Mouse (Mus musculus) forebrain, postnatal 0 days (tissue): ENCODE measurements around the gene Ano6. TPM values are rescaled to one million over a fixed set of nuclear protein-coding genes. Genes with fewer than 3 reads are reported as not detected.

Experiments
- ATAC-seq: fragments of 200-750 bp; cut with Nextera tagmentation; 2 replicates; pipeline ENCODE4 v1.8.0; 2017; ENCODE audit warnings: mild to moderate bottlenecking, moderate library complexity
- DNase-seq: peaks from one replicate; pipeline ENCODE4 v3.0.0-alpha.2; 2015
- H3K27ac ChIP-seq: fragments of 300-500 bp; sonication (generic); 2 replicates; pipeline ENCODE4 v1.5.1; 2014; ENCODE audit warnings: low read depth, mild to moderate bottlenecking, antibody characterized with exemption, low read length, moderate library complexity, mixed read lengths
- H3K27me3 ChIP-seq: fragments of 300-500 bp; sonication (generic); 2 replicates; pipeline ENCODE4 v1.6.1; 2014; ENCODE audit warnings: mild to moderate bottlenecking, low read length, mixed read lengths; ENCODE audit not compliant: insufficient read depth
- H3K36me3 ChIP-seq: fragments of 300-500 bp; sonication (generic); 2 replicates; pipeline ENCODE4 v1.6.1; 2014; ENCODE audit warnings: mild to moderate bottlenecking, moderate library complexity; ENCODE audit not compliant: insufficient read depth
- H3K4me1 ChIP-seq: fragments of 300-500 bp; sonication (generic); 2 replicates; pipeline ENCODE4 v1.6.1; 2014; ENCODE audit warnings: antibody characterized with exemption; ENCODE audit not compliant: insufficient read depth
- H3K4me2 ChIP-seq: fragments of 300-500 bp; sonication (generic); 2 replicates; pipeline ENCODE4 v1.6.1; 2014; ENCODE audit warnings: low read depth, mild to moderate bottlenecking, moderate library complexity
- H3K4me3 ChIP-seq: fragments of 300-500 bp; sonication (generic); 2 replicates; pipeline ENCODE4 v1.5.1; 2014; ENCODE audit warnings: low read depth, low read length, mixed read lengths
- H3K9ac ChIP-seq: fragments of 300-500 bp; sonication (generic); 2 replicates; pipeline ENCODE4 v1.6.1; 2014; ENCODE audit warnings: mild to moderate bottlenecking
- H3K9me3 ChIP-seq: fragments of 300-500 bp; sonication (generic); 2 replicates; pipeline ENCODE4 v1.6.1; 2016; ENCODE audit warnings: low read length
- CTCF ChIP-seq: sonication (generic); IDR thresholded peaks from 2 replicates; pipeline ENCODE4 v1.5.1; 2016; ENCODE audit warnings: antibody characterized with exemption, control low read depth, low read depth
- WGBS: fragments of 180-500 bp; shearing (Covaris S2); extraction: QIAGEN DNeasy Blood & Tissue Kit; methylation state at CpG from one replicate; pipeline ENCODE4 v1.1.7; 2014; 5-methylcytosine and 5-hydroxymethylcytosine counted together
- polyA plus RNA-seq: library from polyadenylated mRNA; unstranded; fragments of >200 nt; fragmentation: Nextera tagmentation; extraction: Ambion mirVana; gene quantifications from 2 replicates; pipeline ENCODE4 v1.2.1, GENCODE M21; 2015
- total RNA-seq: library from RNA; depleted of rRNA; stranded (reverse); fragments of >200 nt; gene quantifications from 2 replicates; pipeline ENCODE4 v1.2.3, GENCODE M21; 2014

Ano6 gene
- total and polyA plus RNA-seq, 2 experiments from 2014 or later: 17.2 to 32.6 TPM

- WGBS: 74% methylated on average over 5 of the region's 5 CpGs
Measured at GRCm38 (mm10) chr15:95980641-95981040, 190.0 kb downstream of the Ano6 start.

GRCm38 (mm10) chr15:95987916-95988315 is 197.3 kb downstream of the Ano6 start:
- H3K4me1 ChIP-seq: no peaks in the 10 kb centered on the region
- H3K9me3 ChIP-seq: peaks cover 7% of the 10 kb centered on the region; the same call in 1 of the 2 replicates
- H3K27ac ChIP-seq: no peak overlapping the region
- no peak overlapping the region for H3K4me2 ChIP-seq
- H3K4me3 ChIP-seq: no peak overlapping the region
- no peaks in the 10 kb centered on the region for H3K27me3 ChIP-seq
- 87% methylated on average over 3 of the region's 3 CpGs for WGBS
- ATAC-seq (no peak), DNase-seq (no peak)
- no peaks in the 10 kb centered on the region for H3K36me3 ChIP-seq
- no peak overlapping the region for H3K9ac ChIP-seq
- TF ChIP-seq CTCF: no peak

More at GRCm38 (mm10) chr15:95980641-95981040, 190.0 kb downstream of the Ano6 start:
- Histone ChIP-seq H3K27ac (no peak overlapping the region), H3K4me1 (no peaks in the 10 kb centered on the region), H3K4me2 (no peak overlapping the region), H3K27me3 (no peaks in the 10 kb centered on the region), H3K36me3 (no peaks in the 10 kb centered on the region), H3K9me3 (no peaks in the 10 kb centered on the region), H3K9ac (no peak overlapping the region), H3K4me3 (no peak overlapping the region)
- TF ChIP-seq CTCF: no peak
- DNase-seq (no peak), ATAC-seq (no peak)

GRCm38 (mm10) chr15:95989496-95990124 is 199.0 kb downstream of the Ano6 start:
- no peak overlapping the region for H3K4me2 ChIP-seq
- peaks cover 7% of the 10 kb centered on the region; the same call in 1 of the 2 replicates for H3K9me3 ChIP-seq
- no peak for TF ChIP-seq CTCF
- H3K36me3 ChIP-seq: no peaks in the 10 kb centered on the region
- H3K27ac ChIP-seq: no peak overlapping the region
- no peak overlapping the region for H3K4me3 ChIP-seq
- no peaks in the 10 kb centered on the region for H3K4me1 ChIP-seq
- ATAC-seq (no peak), DNase-seq (no peak)
- 84% methylated on average over 9 of the region's 9 CpGs for WGBS
- H3K9ac ChIP-seq: no peak overlapping the region
- H3K27me3 ChIP-seq: no peaks in the 10 kb centered on the region

- no peaks in the 10 kb centered on the region for H3K4me1 ChIP-seq
- no peak overlapping the region for H3K4me3 ChIP-seq
- 85% methylated on average over 6 of the region's 6 CpGs for WGBS
- DNase-seq: no peak
- ATAC-seq: no peak
- no peaks in the 10 kb centered on the region for H3K36me3 ChIP-seq
- H3K27me3 ChIP-seq: no peaks in the 10 kb centered on the region
- H3K9ac ChIP-seq: no peak overlapping the region
- no peak overlapping the region for H3K27ac ChIP-seq
- no peak overlapping the region for H3K4me2 ChIP-seq
- H3K9me3 ChIP-seq: no peaks in the 10 kb centered on the region
- TF ChIP-seq CTCF: no peak
Measured at GRCm38 (mm10) chr15:96002958-96003601, 212.4 kb downstream of the Ano6 start.

- WGBS: 87% methylated on average over 16 of the region's 16 CpGs
- no peak overlapping the region for H3K9ac ChIP-seq
- no peaks in the 10 kb centered on the region for H3K27me3 ChIP-seq
- no peaks in the 10 kb centered on the region for H3K36me3 ChIP-seq
- DNase-seq: no peak
- no peak for TF ChIP-seq CTCF
- H3K4me1 ChIP-seq: no peaks in the 10 kb centered on the region
- 0 out of 2 replicates have a peak, but pooled peaks cover 6% of the 10 kb centered on the region for H3K9me3 ChIP-seq
- no peak overlapping the region for H3K4me2 ChIP-seq
- peak; percentile 62 for ATAC-seq
- H3K27ac ChIP-seq: peak overlapping the region; percentile 55
- no peak overlapping the region for H3K4me3 ChIP-seq
Measured at GRCm38 (mm10) chr15:96011640-96012390, 221.2 kb downstream of the Ano6 start.

GRCm38 (mm10) chr15:96012391-96012775 is 221.7 kb downstream of the Ano6 start:
- Histone ChIP-seq H3K36me3 (no peaks in the 10 kb centered on the region), H3K4me2 (peak overlapping the region; percentile 30), H3K27ac (peak overlapping the region; percentile 55), H3K9me3 (0 out of 2 replicates have a peak, but pooled peaks cover 10% of the 10 kb centered on the region), H3K4me1 (no peaks in the 10 kb centered on the region), H3K4me3 (no peak overlapping the region), H3K27me3 (no peaks in the 10 kb centered on the region), H3K9ac (no peak overlapping the region)
- peak; percentile 95 for ATAC-seq
- DNase-seq: peak; percentile 54
- no peak for TF ChIP-seq CTCF
- 24% methylated on average over 8 of the region's 8 CpGs for WGBS

- ATAC-seq (no peak), DNase-seq (no peak)
- Histone ChIP-seq H3K4me2 (no peak overlapping the region), H3K9me3 (0 out of 2 replicates have a peak, but pooled peaks cover 10% of the 10 kb centered on the region), H3K36me3 (no peaks in the 10 kb centered on the region), H3K4me1 (no peaks in the 10 kb centered on the region), H3K27ac (no peak overlapping the region), H3K9ac (no peak overlapping the region), H3K27me3 (no peaks in the 10 kb centered on the region), H3K4me3 (no peak overlapping the region)
- no peak for TF ChIP-seq CTCF
- 95% methylated on average over 4 of the region's 4 CpGs for WGBS
Measured at GRCm38 (mm10) chr15:96014501-96014900, 223.9 kb downstream of the Ano6 start.
